Mouse (Mus musculus) spleen, postnatal 10 days (tissue): ENCODE results near the gene Rab14.
A peak's percentile ranks its signal among the peaks of the same experiment; 100 is the strongest.

ENCODE experiments used
- DNase-seq, 2 experiments: peaks; one replicate each; pipeline ENCODE4 v3.0.0; 2021 to 2022; ENCODE audit warnings: low spot score in 2 of 2

Rab14 gene

GRCm38 (mm10) chr2:35200898-35201668, at the start of gene Rab14:
Gene Rab14 (minus strand): TSS chr2:35201120.
- peak; percentile 99 to 100 for DNase-seq

DNA sequence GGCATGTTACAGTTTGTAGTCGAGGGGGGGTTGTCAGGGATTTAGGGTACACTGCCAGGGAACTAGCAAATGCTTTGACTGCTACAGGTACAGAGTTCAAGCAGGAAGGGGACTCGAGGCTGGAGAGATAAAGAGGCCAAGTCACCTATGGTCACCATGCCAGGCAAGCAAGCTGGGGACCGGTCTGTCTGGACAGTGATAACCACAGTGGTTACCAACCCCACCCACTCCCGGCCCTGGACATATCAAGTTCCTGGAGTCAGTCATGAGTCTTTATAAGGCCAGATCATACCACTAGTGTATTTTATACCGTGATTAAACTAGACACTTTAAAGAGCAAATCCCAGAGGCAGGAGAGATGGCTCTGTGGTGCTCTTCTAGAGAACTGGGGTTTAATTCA, 46.8 kb upstream of the Rab14 start:
- DNase-seq = no peak

GRCm38 (mm10) chr2:35244241-35244640, 43.3 kb upstream of the Rab14 start:
- DNase-seq = no peak

DNA sequence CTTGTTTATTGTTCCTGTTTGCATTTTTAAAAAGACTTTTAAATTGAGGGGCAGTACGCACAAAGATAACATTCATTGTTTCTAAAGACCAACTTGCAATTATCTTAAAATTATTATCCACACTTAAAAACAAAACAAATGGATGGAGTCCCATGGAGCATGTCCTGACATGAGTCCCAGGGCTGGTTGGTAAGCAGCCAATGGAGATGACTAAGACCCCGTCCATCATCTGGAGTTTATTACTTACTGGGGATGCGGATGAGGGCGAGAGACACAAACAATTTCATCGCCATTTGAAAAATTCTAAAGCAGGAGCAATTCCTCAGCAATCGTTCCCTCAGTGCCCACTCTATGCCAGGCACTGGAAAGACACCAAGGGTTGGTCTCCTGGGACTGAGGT, 34.1 kb upstream of the Rab14 start:
- DNase-seq = no peak

- no peak for DNase-seq
Measured at GRCm38 (mm10) chr2:35233898-35234297, 33.0 kb upstream of the Rab14 start.

DNA sequence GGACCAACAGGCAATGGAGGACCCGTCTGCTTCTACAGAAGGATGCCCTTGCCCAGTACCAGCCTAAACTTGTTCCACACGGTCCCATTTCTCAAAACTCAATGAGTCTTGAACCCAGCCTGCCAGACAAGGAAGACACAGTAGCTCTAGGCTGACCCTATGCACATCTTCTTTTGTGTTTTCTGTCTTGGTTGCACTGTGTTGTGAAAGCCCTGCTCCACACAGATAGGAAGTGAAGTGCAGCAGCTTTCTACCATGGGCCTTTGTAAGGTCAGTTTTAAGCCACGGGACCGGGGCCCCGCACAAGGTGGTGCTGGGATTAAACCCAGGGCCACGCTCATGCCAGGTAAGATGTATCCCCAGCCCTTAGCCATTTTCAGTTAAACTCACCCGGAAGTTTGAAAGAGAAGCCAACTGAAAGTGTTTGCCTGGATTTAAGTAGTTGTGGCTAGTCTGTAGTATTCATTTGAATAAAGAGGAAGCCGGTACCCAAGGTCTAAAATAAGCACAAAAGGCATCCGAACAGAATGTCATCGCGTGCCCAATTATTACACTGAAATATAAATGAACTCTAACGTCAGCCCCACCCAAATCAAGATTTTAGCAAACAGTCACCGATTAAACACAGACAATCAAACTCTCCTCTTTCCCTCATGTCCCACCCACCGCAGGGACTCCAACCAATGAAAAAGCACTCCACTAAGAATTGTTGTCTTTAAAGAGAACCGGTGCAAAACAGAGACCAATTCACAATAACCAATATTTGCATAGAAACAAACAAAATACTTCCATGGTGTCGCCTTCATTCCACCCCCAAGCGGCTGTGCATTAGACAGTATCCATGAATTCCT, 31.9 kb upstream of the Rab14 start:
- no peak for DNase-seq

GRCm38 (mm10) chr2:35231871-35232270, 31.0 kb upstream of the Rab14 start:
- DNase-seq = peak in 1 of 2 experiments; percentile 30

- DNase-seq = no peak
Measured at GRCm38 (mm10) chr2:35230215-35230614, 29.3 kb upstream of the Rab14 start.

DNA sequence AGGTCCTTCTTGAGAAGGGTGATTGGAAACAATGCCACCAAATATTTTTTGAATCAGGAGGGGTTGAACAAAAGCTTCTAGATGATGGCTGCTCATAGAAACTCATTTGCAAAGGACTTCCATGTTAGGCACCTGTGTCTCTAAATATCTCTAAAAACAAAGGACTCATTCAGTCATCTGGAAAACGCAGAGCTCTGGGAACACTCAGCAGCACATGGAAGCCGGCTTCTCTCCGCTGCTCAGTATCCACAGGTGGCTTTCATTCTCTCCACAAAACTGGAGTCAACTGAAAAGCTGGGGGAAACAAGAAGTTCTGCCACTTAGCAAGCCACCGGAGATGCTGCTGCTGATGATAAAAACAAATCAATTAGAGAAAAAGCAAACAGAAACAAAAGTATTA, 27.2 kb upstream of the Rab14 start:
- no peak for DNase-seq

DNA sequence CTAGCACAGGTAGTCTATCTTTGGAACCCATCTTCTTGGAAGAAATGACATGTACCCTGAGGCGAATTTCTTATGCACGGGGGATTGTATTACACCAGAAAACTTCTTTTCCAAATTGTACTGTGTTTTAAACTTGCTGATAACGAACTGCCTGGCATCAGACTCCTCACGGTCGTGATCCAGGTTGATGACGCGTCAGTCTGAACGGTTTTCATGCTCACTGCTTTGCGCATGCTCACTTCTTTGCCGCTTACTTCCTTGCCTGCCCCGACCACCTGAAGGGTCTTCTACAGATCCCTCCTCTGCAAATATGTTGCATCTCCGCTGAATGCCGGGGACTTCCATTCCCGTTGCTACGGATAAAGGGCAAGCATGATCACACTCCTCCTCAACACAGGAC, 23.4 kb upstream of the Rab14 start:
- no peak for DNase-seq

GRCm38 (mm10) chr2:35222822-35223391, 22.0 kb upstream of the Rab14 start:
- no peak for DNase-seq

- DNase-seq = no peak
Measured at GRCm38 (mm10) chr2:35218736-35219135, 17.8 kb upstream of the Rab14 start.

- DNase-seq = no peak
Measured at GRCm38 (mm10) chr2:35216701-35217100, 15.8 kb upstream of the Rab14 start.

DNA sequence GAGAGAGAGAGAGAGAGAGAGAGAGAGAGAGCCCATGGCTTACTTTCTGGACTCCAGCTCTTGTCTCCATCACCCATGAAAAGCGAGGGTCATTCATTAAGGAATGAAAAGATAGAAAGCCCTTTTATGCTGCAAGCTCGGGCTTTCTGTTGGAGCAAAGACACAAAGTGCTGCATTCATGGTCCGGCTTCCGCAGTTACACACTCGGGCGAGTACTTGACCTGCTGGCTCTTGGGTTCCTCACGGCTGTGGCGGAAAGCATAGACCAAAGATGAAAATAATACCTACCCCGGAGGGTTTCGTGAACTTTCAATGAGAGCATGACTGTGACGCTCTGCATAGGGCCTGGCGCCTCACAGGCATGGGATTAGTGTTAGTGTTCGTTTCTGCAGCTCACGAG, 14.4 kb upstream of the Rab14 start:
- no peak for DNase-seq

- DNase-seq = peak; percentile 68 to 77
Measured at GRCm38 (mm10) chr2:35214881-35215358, 14.0 kb upstream of the Rab14 start.

DNA sequence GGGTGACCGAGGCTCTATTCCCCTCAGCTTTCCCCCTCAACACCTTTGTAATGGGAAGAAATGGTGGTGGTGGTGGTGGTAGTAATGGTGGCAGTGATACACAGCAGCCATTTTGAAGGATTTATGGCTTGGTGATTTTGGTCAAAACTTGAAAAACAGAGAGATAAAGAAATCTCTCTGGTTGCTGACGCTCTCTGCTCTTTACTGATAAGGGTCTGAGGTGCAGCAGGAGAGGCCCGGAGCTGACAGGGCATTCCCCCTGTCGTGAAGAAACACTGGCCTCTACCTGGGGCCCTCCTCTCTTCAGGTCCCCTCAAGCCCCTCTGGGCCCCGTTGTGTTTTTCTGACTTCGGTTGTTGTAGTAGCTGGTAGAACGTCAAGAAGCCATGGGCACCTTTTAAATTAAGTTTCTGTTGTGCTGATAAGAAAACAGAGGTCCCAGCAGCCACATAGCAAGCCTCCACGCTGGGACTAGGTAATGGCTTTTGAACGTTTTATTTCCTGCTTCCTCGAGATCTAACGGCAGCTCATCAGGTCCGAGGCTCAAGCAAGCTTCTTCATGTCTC, 12.5 kb upstream of the Rab14 start:
- no peak for DNase-seq

DNA sequence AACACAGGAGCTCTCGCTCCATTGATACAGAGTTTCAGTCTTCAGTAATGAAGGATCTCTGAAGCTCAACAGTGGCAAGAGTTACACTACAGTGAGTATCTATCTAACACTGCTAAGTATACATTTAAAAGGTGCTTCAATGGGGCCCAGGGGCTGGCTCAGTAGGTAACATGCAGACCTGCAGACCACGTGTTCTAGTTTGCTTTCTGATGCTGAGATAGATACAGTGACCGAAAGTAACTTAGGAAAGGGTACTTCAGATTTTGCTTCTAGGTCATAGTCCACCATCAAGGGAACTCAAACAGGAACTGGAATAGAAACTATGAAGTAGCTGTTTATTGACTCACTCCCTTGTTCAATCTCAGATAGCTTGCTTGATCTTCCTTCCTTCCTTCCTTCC, 10.8 kb upstream of the Rab14 start:
- DNase-seq = no peak

- DNase-seq = no peak
Measured at GRCm38 (mm10) chr2:35208931-35209665, 8.2 kb upstream of the Rab14 start.

- DNase-seq = no peak
Measured at GRCm38 (mm10) chr2:35208054-35208453, 7.1 kb upstream of the Rab14 start.

GRCm38 (mm10) chr2:35206761-35207160, 5.8 kb upstream of the Rab14 start:
- no peak for DNase-seq

- DNase-seq = no peak
Measured at GRCm38 (mm10) chr2:35203729-35204128, 2.8 kb upstream of the Rab14 start.
